Mouse (Mus musculus): ENCODE measurements at regions not wholly inside any gene's neighbourhood (a gene's known extent, or its start where the extent isn't known, plus 50 kb on each side); places are given as distances from the start of the nearest gene placed in this dataset.

GRCm38 (mm10) chr7:137865457-137865856 lies 428.0 kb downstream of the Glrx3 start:
- Histone ChIP-seq H3K4me3 (no peak overlapping the region), H3K36me3 (replicated peaks) (no peaks in the 10 kb centered on the region), H3K9me3 (no peaks in the 10 kb centered on the region), H3K27me3 (replicated peaks; ENCODE audit: low read depth, poor library complexity, severe bottlenecking) (no peaks in the 10 kb centered on the region), H3K27ac (replicated peaks) (no peak overlapping the region; the same call in 1 of the 2 replicates), H3K4me1 (peaks cover 28% of the 10 kb centered on the region)
- no peak for DNase-seq (ENCODE audit: low spot score)
- WGBS: 57% methylated on average over 7 of the region's 7 CpGs

DNA sequence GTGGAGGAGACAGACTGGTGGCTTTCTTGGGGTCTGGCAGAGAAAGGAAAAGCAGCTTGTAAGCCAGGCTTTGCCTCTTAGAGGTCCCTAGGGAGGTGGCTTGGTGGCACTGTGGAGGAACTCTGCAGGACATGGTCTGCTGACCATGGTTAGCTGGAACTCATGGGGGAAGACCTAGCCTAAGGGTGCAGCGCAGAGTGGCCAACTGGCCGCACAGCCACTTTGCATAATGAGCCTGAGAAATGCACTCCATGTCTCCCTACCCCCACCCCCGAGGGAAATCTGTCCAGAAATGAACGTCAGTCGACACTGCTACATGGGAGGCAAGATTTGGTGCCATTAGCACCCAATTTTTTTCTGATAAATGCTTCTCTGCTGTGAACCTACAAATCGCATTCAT lies 429.5 kb downstream of the Glrx3 start:
- Histone ChIP-seq H3K36me3 (replicated peaks) (no peaks in the 10 kb centered on the region), H3K4me1 (peaks cover 22% of the 10 kb centered on the region; the same call in 1 of the 2 replicates), H3K27ac (replicated peaks) (no peak overlapping the region), H3K27me3 (replicated peaks; ENCODE audit: low read depth, poor library complexity, severe bottlenecking) (no peaks in the 10 kb centered on the region), H3K4me3 (no peak overlapping the region), H3K9me3 (no peaks in the 10 kb centered on the region)
- WGBS: 75% methylated on average over 6 of the region's 6 CpGs
- no peak for DNase-seq (ENCODE audit: low spot score)

DNA sequence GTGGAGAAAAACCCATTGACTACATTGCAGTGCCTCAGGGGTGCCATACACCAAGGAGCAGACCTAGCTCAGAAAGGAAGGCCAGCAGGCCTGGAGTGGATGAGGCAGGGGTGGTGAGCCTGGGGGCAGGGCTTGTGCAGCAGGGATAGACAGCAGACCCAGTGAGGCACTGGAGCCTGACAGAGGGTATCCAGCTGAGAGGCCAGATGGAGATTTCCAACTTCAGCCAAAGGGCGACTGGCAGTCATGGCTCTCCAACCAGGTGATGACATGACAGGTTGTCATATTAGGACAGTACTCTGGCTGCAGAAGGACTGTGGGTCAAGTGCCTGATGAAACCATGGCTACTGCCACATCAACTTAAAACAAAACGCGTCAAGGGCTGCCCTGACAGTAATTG lies 431.1 kb downstream of the Glrx3 start:
- DNase-seq (ENCODE audit: low spot score): no peak
- 78% methylated on average over 3 of the region's 3 CpGs for WGBS
- Histone ChIP-seq H3K4me3 (no peak overlapping the region), H3K27me3 (replicated peaks; ENCODE audit: low read depth, poor library complexity, severe bottlenecking) (no peaks in the 10 kb centered on the region), H3K4me1 (peaks cover 22% of the 10 kb centered on the region; the same call in 1 of the 2 replicates), H3K27ac (replicated peaks) (no peak overlapping the region), H3K36me3 (replicated peaks) (no peaks in the 10 kb centered on the region), H3K9me3 (no peaks in the 10 kb centered on the region)

DNA sequence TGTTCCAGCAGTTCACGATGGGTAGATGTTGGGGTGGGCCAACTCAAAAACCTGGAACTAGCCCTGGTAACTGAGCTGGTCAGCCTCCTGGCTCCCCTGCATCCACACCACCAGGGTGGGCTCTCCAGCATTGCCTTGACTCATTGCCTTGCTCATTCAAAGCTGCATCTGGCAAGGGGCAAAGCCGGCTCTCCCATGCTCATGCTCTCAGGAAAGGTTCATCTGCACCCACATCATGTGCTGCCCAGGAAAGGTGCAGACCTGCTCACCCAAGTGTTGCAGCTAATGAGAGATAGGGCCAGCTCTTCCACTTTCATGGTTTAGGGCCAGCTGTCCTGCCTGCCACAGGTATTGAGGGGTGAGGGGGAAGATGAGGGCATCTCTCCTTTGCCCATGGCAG lies 437.9 kb downstream of the Glrx3 start:
- DNase-seq (ENCODE audit: low spot score): no peak
- 82% methylated on average over 2 of the region's 2 CpGs for WGBS

DNA sequence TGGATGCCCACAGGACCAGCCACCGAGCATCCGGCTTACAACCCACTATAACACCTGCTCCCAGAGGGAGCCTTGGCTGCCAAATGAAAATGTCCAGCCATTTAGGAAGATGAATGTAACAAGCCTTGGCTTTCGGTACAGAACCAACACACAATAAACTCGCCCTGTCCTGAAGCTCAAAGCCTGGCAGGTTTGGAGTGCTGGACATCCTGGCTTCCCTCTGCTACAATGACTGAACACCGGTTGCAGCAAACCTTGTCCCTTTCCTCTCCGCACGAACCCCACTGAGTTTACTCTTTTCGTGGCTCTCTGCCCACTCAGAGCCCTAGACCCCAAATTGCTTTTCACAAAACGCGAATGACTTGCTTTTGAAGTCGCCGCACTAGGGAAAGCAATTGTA lies 441.9 kb downstream of the Glrx3 start:
- DNase-seq (ENCODE audit: low spot score): no peak
- WGBS: 90% methylated on average over 12 of the region's 12 CpGs
- Histone ChIP-seq H3K9me3 (no peaks in the 10 kb centered on the region), H3K4me3 (no peak overlapping the region), H3K4me1 (peaks cover 9% of the 10 kb centered on the region), H3K36me3 (replicated peaks) (no peaks in the 10 kb centered on the region), H3K27ac (replicated peaks) (no peak overlapping the region), H3K27me3 (replicated peaks; ENCODE audit: low read depth, poor library complexity, severe bottlenecking) (no peaks in the 10 kb centered on the region)

More for the DNA sequence above, 437.9 kb downstream of the Glrx3 start:
- no peaks in the 10 kb centered on the region for H3K4me1 ChIP-seq
- no peaks in the 10 kb centered on the region for H3K27me3 ChIP-seq (replicated peaks; ENCODE audit: low read depth, poor library complexity, severe bottlenecking)
- no peaks in the 10 kb centered on the region for H3K9me3 ChIP-seq
- no peaks in the 10 kb centered on the region for H3K36me3 ChIP-seq (replicated peaks)
- no peak overlapping the region for H3K27ac ChIP-seq (replicated peaks)
- no peak overlapping the region for H3K4me3 ChIP-seq

GRCm38 (mm10) chr7:137882876-137883275 lies 445.5 kb downstream of the Glrx3 start:
- Histone ChIP-seq H3K27ac (replicated peaks) (no peak overlapping the region), H3K36me3 (replicated peaks) (no peaks in the 10 kb centered on the region), H3K4me1 (peaks cover 9% of the 10 kb centered on the region), H3K4me3 (no peak overlapping the region), H3K9me3 (no peaks in the 10 kb centered on the region), H3K27me3 (replicated peaks; ENCODE audit: low read depth, poor library complexity, severe bottlenecking) (no peaks in the 10 kb centered on the region)
- peak; percentile 13 for DNase-seq (ENCODE audit: low spot score)
- WGBS: 49% methylated on average over 5 of the region's 5 CpGs

DNA sequence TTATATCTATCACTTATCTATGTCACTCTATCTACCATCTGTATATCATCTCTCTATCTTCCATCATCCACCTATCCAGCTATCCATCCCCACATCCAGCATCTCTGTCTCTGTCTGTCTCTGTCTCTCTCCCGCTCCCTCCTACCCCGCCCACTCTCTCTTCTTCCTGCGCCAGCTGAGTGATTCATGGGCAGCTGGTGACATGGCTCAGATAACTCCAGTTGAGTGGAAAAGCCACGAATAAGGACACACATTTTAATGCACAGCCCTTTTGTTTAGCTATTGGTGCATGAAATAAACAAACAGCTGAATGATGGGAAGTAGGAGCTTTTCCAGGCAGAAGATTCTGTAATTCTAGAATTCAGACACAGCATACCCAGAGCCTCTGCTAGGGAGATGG lies 446.3 kb downstream of the Glrx3 start:
- no peak overlapping the region for H3K27ac ChIP-seq (replicated peaks)
- no peak overlapping the region for H3K4me3 ChIP-seq
- DNase-seq (ENCODE audit: low spot score): no peak
- no peaks in the 10 kb centered on the region for H3K36me3 ChIP-seq (replicated peaks)
- no peaks in the 10 kb centered on the region for H3K27me3 ChIP-seq (replicated peaks; ENCODE audit: low read depth, poor library complexity, severe bottlenecking)
- peaks cover 9% of the 10 kb centered on the region for H3K4me1 ChIP-seq
- WGBS: 85% methylated on average over 4 of the region's 4 CpGs
- H3K9me3 ChIP-seq: no peaks in the 10 kb centered on the region

- Histone ChIP-seq H3K9me3 (no peaks in the 10 kb centered on the region), H3K36me3 (replicated peaks) (no peaks in the 10 kb centered on the region), H3K4me1 (peaks cover 9% of the 10 kb centered on the region), H3K4me3 (no peak overlapping the region), H3K27ac (replicated peaks) (no peak overlapping the region), H3K27me3 (replicated peaks; ENCODE audit: low read depth, poor library complexity, severe bottlenecking) (no peaks in the 10 kb centered on the region)
- DNase-seq (ENCODE audit: low spot score): no peak
- WGBS: 57% methylated on average over 8 of the region's 8 CpGs
These were observed 447.7 kb downstream of the Glrx3 start for GRCm38 (mm10) chr7:137885146-137885545.

- WGBS: 90% methylated on average over 11 of the region's 11 CpGs
- no peaks in the 10 kb centered on the region for H3K36me3 ChIP-seq (replicated peaks)
- H3K27ac ChIP-seq (replicated peaks): no peak overlapping the region
- no peaks in the 10 kb centered on the region for H3K4me1 ChIP-seq
- H3K27me3 ChIP-seq (replicated peaks; ENCODE audit: low read depth, poor library complexity, severe bottlenecking): no peaks in the 10 kb centered on the region
- DNase-seq (ENCODE audit: low spot score): no peak
- no peak overlapping the region for H3K4me3 ChIP-seq
- H3K9me3 ChIP-seq: no peaks in the 10 kb centered on the region
These were observed 451.3 kb downstream of the Glrx3 start for GRCm38 (mm10) chr7:137888731-137889130.

- Histone ChIP-seq H3K4me1 (peaks cover 15% of the 10 kb centered on the region), H3K27ac (replicated peaks) (no peak overlapping the region), H3K36me3 (replicated peaks) (no peaks in the 10 kb centered on the region), H3K27me3 (replicated peaks; ENCODE audit: low read depth, poor library complexity, severe bottlenecking) (no peaks in the 10 kb centered on the region), H3K4me3 (no peak overlapping the region), H3K9me3 (no peaks in the 10 kb centered on the region)
- DNase-seq (ENCODE audit: low spot score): no peak
- 73% methylated on average over 9 of the region's 9 CpGs for WGBS
These were observed 469.1 kb downstream of the Glrx3 start for GRCm38 (mm10) chr7:137906424-137907060.

GRCm38 (mm10) chr7:137909456-137909855 lies 472.0 kb downstream of the Glrx3 start:
- 36% methylated on average over 3 of the region's 3 CpGs for WGBS
- Histone ChIP-seq H3K27me3 (replicated peaks; ENCODE audit: low read depth, poor library complexity, severe bottlenecking) (no peaks in the 10 kb centered on the region), H3K4me3 (no peak overlapping the region), H3K4me1 (peaks cover 15% of the 10 kb centered on the region), H3K27ac (replicated peaks) (no peak overlapping the region), H3K9me3 (no peaks in the 10 kb centered on the region), H3K36me3 (replicated peaks) (no peaks in the 10 kb centered on the region)
- DNase-seq (ENCODE audit: low spot score): no peak

- Histone ChIP-seq H3K27ac (replicated peaks) (no peak overlapping the region), H3K4me1 (peaks cover 15% of the 10 kb centered on the region), H3K27me3 (replicated peaks; ENCODE audit: low read depth, poor library complexity, severe bottlenecking) (no peaks in the 10 kb centered on the region), H3K4me3 (no peak overlapping the region), H3K9me3 (no peaks in the 10 kb centered on the region), H3K36me3 (replicated peaks) (no peaks in the 10 kb centered on the region)
- WGBS: 77% methylated on average over 4 of the region's 4 CpGs
- DNase-seq (ENCODE audit: low spot score): no peak
These were observed 476.2 kb downstream of the Glrx3 start for GRCm38 (mm10) chr7:137913551-137914105.

DNA sequence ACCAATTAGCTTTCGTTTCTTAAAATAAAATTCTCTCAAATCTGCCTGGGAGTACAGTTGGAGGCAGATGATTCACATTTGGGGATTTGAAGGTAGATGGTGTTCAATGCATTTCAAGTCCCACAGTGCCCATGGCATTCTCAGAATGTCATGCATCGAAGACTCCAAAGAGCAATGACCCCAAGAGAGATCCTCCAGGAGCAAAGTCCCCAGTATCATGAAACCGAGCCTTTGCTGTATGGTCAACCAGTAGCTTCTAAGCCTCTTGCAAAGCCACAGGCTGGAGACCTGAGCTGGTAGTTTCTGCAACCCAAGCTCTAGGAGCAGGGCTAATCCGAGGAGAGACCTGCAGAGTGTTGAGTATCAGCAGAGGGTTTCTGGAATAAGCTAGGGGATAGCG lies 477.1 kb downstream of the Glrx3 start:
- H3K27me3 ChIP-seq (replicated peaks; ENCODE audit: low read depth, poor library complexity, severe bottlenecking): no peaks in the 10 kb centered on the region
- 89% methylated on average over 5 of the region's 5 CpGs for WGBS
- no peaks in the 10 kb centered on the region for H3K9me3 ChIP-seq
- DNase-seq (ENCODE audit: low spot score): no peak
- no peak overlapping the region for H3K27ac ChIP-seq (replicated peaks)
- H3K4me1 ChIP-seq: peaks cover 7% of the 10 kb centered on the region
- no peaks in the 10 kb centered on the region for H3K36me3 ChIP-seq (replicated peaks)
- H3K4me3 ChIP-seq: no peak overlapping the region

Data from embryonic facial prominence, embryonic 10.5 days (tissue).